Mouse (Mus musculus) lung, postnatal 25 days (tissue): ENCODE data around the gene Podnl1.
A peak's percentile ranks its signal among the peaks of the same experiment; 100 is the strongest.

ENCODE experiments used
- DNase-seq: peaks from one replicate; pipeline ENCODE4 v3.0.0; 2022; ENCODE audit warnings: low spot score

The Podnl1 gene

DNA sequence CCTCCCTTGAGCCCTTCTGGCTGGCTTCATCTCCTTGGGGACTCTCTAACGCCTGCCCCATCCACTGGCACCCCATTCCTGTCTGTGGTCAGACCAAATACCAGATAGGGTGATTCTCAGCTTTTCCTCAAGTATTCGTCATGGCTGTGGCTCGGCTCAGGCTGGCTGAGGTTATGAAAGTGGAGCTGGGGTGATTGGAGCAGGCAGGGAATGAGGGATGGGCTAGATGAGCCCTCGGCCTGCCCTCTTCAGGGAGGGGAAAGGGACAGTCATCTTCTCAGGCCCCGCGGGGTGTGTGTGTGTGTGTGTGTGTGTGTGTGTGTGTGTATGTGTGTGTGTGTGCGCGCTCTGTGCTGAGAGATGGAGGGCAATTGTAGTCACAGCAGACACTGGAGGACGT, at the start of gene Podnl1:
Gene Podnl1, plus strand, starts transcription at position 334 of the 400 bp plus-strand sequence.
- no peak for DNase-seq

DNA sequence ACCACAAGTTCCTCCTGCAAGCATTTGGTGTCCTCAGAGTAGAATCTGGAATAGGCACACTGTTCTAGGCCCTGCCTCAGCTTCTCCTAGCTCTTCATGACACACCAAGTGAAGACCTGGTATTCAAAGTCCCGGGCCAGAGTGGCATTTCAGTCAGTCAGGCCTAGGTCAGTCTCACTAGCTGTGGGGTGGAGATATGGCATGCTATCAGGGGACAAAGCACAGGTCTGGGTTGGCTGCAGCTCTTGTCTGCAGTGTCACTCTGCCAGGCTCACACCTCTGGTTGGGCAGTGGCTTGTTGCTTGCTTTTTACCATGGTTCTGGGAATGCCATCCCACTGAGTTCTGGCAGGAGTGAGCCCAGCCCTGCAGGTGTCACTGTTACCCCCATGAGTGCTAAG, 49.4 kb upstream of the Podnl1 start:
- no peak for DNase-seq

DNA sequence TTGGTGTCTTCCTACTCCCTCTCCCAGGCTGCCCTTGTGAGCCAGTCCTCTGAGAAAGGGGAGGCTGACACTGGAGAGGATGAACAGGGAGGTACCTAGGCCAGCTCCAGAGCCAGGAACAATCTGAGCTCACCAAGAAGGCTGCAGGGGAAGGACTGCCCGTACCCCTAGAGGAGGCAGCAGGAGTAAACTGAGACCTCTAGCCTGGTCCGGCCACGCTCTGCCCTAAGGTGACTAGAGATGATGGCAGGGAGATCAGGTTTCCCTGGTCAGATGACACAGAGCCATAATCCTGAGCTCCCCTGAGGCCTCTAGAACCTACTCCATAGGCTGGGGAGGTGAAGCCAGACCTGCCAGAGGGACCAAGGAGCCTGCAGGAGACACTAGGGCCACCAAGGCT, 48.9 kb upstream of the Podnl1 start:
- no peak for DNase-seq

DNA sequence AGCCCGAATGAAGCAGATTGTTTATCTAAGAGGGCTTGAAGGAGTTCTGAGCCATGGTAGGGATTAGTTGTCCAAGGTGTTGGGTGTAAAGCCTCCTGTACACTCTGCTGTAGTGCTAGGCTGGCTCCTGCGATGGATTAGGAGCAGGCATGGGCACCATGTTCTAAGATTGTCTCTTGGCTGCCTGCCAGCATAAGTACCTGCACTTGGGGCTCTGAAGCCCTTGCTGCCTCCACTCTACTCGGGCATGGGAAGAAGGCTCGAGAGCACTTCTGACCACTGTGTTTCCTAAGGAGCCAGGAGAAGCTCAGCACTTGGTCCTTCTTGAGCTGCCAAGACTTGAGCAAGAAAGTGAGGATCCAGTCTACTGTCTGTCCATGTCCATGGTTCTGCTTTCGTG, 46.6 kb upstream of the Podnl1 start:
- peak; percentile 56 for DNase-seq

DNA sequence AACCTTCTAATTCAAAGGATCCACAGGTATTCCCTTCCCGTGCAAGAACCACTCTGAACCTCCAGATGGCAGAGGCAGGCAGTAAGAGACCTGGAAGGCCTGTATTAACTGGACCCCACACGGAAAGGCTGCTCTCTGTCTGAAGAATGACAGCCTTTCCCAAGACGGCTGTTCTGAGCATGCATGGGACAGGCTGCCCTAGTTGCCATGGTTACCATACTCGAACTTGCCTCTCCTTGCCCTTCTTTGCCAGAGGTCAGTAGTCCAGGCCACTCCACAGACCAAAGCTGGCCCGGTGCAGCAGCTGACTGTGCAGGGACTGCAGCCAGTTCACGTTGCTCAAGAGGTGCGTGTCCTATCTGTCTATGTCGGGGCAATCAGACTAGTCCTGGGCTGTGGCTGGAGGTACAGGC, 42.0 kb upstream of the Podnl1 start:
- peak; percentile 41 for DNase-seq

DNA sequence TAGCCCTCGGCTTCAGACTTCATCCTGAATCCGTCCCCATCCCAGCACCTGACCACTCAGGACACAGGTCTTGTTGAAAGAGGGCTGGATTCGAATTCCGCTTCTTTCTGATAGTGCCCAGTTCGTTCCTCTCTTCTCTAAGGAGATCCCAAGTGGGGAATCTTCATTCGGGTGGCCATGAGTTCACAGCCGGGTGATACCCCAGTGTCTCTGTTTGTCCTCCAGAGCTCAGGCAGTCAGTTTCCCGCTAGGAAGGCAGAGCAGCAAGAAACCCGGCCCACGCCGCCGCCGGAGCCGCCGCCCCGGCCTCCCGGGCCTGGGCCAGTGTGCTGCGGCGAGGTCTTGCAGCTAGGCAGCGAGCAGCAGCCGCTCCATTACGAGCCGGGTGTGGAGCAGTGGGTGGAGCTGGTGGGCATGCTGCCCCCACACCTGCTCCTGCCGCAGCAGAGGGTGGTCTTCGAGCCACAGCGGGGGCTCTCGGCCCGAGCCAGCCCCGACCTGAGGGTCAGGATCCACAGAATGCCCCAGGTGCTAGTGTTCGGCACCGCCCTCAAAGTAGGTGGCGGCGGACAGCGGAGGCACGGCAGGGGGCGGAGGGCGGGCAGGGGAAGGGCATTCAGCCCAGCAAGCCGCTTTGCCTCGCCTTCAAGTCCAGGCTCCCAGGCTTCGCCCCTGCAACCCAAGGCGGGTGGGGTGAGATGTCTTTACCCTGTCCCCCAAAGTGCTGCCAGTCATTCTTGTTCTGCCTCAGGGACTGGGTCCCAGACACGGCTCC, 41.3 kb upstream of the Podnl1 start:
- DNase-seq = no peak

DNA sequence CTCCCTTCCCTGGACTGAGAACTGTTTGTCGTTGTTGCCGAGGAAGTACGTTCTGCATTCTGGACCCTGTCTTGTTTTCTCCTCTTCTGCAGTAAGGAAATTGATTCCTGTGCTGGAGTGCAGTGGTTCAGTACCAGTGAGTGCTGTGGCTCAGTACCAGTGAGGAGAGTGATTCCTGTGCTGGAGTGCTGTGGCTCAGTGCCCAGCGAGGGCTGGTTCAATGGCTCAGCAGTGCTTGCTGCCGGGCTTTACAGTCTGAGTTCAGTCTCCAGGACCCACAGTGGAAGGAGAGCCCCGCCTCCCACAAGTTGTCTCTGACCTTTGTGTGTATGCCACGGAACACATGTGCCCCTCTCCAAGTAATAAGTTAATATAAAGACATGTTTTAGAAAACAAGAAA, 38.6 kb upstream of the Podnl1 start:
- no peak for DNase-seq

DNA sequence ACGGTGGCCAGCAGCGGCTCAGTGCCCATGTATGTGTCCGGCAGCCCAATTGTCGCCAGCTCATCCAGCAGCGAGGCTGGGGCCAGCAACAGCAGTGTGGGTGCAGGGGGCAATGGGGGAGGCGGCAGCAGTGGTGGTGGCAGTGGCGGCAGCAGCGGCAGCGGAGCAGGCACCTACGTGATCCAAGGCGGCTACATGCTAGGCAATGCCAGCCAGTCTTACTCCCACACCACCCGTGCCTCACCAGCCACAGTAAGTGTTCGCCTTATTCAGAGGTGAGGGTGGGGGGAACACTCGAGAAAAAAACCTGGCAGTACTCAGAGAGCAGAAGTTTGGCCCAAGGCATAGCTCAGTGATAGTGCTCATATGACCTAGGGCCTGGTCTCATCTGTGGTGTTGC, 38.0 kb upstream of the Podnl1 start:
- DNase-seq = no peak

DNA sequence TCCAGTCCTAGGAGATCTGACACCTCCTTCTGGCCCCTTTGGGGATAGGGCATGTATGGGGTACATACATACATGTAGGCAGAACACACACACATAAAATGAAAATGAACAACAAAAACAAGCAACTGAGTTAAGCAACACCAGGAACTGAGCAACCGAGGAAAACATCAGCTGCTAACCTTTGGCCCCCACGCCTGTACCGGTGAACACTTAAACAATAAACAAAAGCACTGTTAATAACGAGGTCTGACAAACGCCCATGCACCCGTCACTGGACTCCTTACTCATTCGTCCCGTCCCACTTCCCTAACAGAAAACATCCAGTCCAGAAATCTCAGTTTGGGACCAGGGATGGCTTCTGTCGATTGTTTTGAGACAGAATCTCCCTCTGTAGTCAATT, 36.5 kb upstream of the Podnl1 start:
- no peak for DNase-seq

DNA sequence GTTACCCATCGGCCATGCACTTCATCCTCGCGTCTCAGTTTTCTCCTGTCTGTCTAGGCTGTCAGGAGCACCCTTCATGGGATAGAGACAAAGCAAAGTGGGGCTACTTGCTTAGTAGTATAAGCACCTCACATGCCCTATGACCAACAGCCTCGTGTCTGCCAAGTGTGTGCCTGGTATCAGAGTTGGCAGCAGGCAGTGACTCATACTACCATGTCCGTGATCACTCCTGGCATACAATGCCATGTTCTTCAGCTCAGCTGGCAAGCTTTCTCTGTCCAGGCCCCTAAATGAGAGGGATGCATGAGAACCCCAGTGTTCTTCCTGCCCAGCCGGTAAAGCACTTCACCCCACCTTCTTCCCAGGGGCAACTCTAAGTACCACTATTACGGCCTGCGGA, 35.2 kb upstream of the Podnl1 start:
- DNase-seq = no peak

DNA sequence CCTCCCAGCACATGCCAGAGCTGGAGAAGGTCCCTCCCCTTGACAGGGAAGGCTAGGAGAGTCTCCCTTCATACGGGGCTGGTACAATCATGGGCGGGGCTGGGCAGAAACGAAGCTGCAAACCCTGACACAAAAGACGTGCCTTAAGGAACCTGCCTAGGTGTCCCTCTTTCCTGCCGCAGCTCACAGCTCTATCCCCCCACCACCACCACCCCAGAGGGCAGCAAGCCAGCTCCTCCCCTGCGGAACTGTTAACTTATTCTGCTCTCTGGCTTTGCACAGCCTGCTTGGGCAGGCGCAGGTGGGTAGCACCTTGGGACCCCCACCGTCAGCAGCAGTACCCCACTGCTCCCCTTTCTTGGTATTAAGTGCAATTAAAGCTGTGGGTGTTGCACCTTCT, 29.7 kb upstream of the Podnl1 start:
- DNase-seq = no peak

DNA sequence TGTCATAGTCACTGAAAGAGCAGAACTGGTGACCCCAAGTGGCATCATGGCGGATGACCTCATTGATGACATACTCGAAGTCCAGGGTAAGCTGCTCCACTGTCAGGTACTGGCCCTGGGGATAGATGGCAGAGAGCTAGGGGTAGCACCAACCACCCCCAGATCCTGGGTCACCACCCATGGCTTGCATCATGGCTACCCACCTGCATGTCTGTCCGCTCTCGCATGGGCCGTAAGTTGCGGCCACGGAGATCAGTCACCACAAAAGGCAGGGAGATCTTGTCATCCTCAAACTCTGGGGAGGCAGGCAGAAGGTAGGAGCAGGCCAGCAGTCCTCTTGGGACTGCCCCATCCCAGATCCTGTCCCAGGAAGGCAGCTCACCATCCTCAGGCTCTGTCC, 27.4 kb upstream of the Podnl1 start:
- DNase-seq = no peak

DNA sequence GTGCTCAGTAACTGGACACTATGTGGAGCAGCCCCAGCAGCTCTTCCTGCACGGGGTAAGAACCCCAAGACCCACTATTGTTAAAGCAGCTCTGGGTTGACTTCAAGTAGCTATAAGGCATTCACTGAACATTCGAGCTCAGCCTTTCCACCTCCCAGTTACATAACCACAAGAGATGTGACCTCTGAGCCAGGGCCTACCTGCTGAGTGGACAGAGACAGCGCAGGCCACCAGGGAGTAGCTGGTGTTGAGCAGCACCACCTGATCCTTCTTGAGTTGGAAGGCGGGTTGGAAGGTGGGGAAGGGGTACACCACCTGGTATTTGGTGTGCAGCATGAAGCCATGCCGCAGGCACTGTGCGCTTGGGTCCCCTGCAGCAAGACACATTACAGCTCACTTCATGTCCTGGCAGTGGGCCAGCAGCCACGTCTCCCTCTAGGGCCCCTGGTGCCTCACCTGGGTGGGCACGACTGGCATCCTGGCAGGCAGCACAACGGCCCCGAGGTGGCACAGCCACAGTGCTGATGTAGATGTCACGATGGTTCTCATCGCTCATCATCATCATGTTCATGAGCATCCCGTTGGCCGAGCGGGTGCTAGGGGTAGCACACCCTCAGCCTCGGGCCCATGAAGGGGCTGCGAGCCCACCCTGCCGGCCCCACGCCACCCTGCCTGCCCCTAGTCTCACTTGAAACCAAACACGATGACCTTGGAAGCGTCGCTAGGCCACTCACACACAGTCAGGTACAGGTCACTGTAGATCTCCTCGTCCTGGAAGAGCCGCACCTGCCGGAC, 24.1 kb upstream of the Podnl1 start:
- no peak for DNase-seq

DNA sequence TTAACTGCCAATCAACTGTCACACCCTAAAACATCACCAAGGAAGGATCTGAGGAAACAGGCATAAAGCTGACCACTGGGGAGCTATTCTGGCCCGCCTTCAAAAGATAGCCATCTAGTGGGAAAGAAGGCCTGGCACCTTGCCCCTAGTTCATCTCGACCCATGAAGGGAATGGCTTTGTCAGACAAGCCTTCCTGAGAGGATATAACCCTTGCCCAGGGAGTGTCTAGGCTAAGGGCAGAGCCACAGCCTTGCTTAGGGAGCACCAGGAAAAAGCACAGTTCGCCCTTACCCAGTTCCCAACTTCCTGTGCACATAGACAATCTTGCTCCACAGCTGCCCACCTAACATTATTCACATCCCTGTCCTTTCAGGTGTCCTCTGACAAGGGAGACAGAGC, 22.2 kb upstream of the Podnl1 start:
- DNase-seq = peak; percentile 26

DNA sequence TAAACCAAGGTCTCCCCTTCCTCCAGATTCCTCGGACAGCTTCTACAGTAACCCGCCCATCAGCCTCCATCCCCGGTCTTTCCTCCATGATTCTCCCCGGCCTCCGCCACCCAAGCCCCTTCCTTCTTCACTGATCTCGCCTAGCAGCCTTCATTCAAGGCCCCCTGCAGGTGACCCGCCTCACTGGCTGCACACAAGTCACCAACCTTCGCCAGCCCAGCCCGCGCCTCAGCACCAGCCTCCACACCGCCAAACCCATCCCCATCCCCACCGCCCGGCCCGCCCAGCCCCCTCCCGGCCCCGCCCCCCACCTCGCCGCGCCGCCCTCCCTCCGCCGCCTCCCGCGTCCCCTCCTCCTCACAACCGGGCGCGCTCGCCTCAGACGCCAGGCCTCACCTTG, 21.6 kb upstream of the Podnl1 start:
- peak; percentile 48 for DNase-seq

DNA sequence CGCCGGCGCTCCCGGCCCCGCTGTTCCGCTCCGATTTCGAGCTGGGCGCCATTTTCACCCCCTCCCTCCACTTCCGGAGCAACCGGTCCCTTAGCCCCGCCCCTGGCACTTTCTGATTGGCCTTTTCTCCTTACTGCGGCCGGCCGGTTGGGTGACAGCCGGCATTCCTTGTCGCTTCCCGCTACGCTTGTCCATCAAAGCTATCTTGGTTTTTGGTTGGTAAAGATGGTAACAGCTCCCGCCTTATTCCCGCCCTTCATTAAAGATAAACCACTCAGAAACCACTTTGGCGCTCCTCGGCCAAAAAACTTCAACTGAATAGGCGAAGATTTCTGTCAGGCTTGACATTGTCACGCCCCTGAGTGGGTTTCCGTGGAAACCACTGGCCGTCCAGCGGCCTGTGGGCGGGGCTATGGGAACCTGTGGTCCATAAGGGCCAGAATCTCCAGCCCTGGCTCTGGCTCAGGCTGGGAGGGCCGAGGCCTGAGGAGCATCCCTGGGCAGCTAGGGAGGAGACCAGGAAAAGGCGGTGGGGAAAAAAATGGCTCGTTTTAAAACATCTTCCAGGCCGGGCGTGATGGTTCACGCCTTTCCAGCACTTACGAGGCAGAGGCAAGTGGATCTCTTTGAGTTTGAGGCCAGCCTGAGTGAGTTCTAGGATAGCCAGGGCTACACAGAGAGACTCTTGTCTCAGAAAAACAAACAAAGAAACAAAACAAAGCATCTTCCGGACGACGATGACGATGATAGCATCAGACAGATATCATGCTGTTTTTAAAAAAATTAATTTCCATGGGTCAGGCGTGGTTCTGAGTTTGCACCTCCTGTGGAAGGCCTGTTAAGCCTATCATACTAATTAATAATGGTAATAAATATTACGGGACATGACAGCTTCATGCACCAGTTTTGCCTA, 20.8 kb upstream of the Podnl1 start, which contains the start of gene Dcaf15:
Gene Dcaf15, minus strand, starts transcription at position 72 of the 913 bp plus-strand sequence.
- DNase-seq = peak; percentile 98

DNA sequence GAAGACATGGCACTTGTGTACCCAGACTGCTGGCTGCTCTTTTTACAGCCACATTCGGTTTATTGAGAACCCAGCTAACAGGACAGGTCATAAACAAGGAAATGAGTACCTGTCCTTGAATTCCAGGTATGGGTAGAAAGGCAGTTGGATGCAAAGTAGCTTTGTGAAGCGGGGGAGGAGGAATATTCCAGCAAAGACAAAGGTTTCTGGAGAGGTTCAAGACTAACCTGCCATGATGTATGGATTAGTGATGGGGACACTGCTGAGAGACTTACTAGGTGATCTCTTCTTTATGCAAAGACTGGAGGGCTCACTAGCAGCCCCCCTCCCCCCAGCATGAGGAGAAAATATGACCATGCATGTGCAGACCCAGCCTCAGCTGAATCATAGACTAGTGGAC, 20.1 kb upstream of the Podnl1 start:
- no peak for DNase-seq

DNA sequence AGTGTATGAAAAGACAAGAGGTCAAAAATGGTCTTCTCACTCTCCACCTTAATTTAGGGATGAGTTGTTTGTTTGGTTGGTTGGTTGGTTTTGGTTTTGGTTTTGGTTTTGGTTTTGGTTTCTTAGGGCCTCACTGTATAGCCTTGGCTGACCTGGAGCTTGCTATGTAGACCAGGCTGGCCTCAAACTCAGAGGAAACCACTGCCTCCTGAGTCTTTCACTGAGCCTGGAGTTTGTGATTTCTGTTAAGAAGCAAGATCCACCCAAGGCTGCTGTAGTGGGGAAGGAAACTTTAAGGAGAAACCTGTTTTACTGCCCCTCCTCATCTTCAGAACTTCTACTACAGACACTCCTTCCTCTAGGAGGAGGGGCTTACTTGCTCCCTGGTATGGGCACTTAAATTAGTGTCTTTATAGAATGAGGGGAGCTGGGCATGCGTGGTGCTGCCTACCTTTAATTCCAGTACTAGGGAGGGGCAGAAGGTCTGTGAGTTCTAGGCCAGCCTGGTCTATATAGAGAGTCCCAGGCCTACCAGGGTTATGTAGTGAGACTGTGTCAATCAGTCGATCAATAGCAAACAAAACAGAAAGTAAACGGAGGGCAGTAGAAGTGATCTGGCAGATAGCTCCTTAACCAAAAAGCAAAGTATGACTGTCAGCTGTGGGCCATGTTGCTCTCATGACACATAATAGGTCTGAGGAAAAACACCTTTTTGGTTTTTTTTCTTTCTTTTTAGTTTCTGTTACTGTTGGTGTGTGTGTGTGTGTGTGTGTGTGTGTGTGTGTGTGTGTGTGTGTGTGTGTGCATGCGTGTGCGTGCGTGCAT, 19.4 kb upstream of the Podnl1 start:
- DNase-seq = no peak

DNA sequence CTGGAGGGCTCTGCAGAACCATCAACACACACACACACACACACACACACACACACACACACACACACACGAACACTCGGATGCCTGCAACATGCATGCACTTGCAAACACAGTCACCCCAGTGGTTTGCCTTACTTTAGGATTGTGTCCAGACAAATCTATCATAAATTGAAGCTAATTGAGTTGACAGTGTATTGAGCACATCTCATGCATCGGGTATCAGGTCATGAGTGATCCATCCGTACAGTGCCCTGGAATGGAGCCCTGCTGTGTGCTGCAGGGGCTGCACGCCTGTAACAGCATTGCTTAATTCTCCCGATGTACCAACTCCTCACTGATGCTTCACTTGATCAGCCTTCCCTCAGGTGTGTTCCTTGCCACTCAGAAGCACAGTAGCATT, 10.1 kb upstream of the Podnl1 start:
- no peak for DNase-seq

DNA sequence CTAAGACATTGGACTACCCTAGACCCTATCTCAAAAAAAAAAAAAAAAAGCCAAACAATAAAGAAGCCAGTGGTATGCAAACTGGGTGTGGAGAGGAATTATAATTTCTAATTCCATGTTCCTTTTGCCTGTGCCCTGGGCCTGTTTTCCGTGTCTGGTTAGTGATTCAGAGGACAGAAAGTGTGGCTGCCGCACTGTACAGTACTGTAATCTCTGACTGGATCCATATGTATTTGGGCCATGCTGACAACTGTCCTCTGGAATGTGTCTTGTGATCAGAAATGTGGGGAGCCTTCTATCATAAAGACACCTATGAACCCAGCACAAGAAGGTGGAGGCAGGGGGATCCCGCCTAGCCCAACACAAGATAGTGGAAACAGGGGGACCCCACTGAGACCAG, 3.6 kb upstream of the Podnl1 start:
- DNase-seq = no peak

DNA sequence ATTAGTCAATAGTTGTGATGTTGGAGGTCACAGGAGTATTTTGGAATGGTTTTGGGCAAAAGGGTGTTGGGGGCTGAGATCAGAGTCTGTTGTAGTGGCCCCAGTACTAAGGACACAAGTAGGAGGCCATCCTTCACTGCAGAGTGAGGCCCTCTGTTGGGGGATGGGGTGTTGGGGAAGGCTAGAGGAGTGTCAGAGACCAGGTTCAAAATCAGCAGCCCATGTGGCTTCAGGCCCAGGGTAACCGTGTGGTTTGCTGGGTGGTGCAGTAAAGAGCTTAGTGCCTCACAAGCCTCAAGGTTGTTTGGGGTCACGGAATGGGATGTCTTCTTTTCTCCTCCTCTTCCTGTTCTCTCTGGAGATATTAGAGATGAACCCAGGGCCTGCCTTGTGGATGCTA, 953 bp downstream of the Podnl1 start:
- no peak for DNase-seq
